Mouse (Mus musculus): Measurements from ENCODE around the gene Krtap1-4.
A peak's percentile ranks its signal among the peaks of the same experiment; 100 is the strongest.
"Not testable (repeated sequence)": the region's sequence is repeated elsewhere in the genome, so short reads cannot be mapped to it uniquely, and the experiment has no call there.

The Krtap1-4 gene

GRCm38 (mm10) chr11:99583245-99583704 is at the start of gene Krtap1-4:
TSS of gene Krtap1-4 (minus strand) at chr11:99583654.
- no peak for DNase-seq (ENCODE audit: extremely low spot score, low spot score)

DNA sequence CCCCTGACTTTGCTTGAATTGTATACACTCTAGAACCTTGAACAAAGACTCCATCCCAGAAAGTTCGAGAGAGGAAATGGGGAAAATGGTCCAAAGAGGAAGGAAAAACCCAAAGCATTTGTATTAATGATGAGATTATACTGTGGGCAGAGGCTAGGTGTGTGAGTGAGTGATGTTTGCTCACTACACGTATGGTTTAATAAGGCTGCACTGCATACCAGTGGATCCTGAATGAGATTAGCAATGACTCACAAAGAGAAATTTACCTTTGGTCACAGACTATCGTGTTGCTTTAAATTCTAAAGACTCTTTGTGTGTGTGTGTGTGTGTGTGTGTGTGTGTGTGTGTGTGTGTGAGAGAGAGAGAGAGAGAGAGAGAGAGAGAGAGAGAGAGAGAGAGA is 47.4 kb upstream of the Krtap1-4 start:
- DNase-seq (ENCODE audit: extremely low spot score, low spot score): no peak

- no peak for DNase-seq (ENCODE audit: extremely low spot score, low spot score)
Observed at GRCm38 (mm10) chr11:99628138-99628537, 44.7 kb upstream of the Krtap1-4 start, which contains the start of gene Krtap4-1. TSS of gene Krtap4-1 (minus strand) at chr11:99628238.

DNA sequence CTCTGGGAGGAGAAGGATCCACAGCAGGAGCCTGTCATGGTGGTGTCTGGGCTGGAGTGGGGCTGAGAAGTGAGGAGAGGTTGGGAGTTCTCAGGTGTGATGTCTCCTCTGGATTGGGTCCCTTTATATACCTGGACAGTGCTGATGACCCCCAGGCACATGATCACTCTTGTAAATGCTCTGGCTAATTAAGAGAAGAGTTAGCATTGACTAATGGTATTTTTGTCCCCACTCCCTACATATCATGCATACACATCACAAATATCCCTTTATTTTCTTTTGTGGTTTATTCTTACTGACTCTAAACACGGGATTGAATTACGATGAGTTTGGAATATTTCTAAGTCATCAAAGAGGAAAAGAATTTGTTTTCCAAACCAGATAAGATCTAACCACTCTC is 36.9 kb upstream of the Krtap1-4 start, which contains the start of gene Gm11562:
Gm11562 (minus strand) TSS at position 101 of the 400 bp plus-strand sequence.
- DNase-seq (ENCODE audit: extremely low spot score, low spot score): no peak

DNA sequence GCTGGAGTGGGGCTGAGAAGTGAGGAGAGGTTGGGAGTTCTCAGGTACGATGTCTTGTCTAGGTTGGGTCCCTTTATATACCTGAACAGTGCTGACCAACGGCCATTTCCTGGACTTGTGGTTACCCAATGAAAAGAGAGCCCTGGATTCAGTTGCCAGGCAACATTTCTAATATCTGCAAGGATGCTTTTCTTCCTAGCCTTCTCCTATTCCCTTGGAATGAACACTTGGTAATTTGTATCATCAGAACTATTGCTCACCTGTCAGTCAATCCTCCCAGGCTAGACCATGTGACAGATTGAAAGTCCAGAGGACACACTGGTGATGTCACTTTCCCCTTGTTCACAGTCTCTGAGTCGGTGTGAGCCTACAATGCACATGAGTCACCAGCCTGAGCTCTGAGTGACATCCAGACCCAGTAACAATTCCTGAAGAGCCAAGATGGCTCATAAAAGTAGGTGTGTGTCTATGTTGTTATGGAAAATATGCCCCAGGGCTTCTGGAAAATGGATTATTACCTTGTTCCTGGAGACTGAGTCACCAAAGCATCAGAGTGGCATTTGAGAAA is 31.4 kb upstream of the Krtap1-4 start, which contains the start of gene Krtap2-4:
Krtap2-4 (minus strand) TSS at position 51 of the 568 bp plus-strand sequence.
- DNase-seq (ENCODE audit: extremely low spot score, low spot score): no peak

GRCm38 (mm10) chr11:99610089-99610488 is 26.6 kb upstream of the Krtap1-4 start, which contains the start of gene Gm11937:
TSS of gene Gm11937 (minus strand) at chr11:99610189.
- not testable (repeated sequence) for DNase-seq (ENCODE audit: extremely low spot score, low spot score)

DNA sequence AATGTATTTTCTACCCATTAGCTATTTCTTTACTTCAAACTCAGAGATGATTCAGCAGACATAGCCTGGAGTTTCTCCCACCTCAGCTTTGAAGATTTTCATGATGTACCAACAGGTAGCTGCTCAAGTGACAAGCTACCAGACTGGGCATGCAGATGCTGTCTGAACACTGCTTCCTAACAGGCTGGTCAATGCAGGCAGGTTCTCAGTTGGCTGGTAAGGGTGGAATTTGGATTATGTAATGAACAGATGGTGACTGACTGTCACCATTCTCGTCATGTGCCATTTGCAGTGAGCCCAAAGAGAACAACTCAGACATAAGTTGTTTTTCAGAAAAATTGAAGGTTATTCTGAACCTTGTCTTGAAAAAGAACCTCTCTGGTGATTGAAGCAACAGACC is 25.7 kb upstream of the Krtap1-4 start:
- DNase-seq (ENCODE audit: extremely low spot score, low spot score): no peak

- not testable (repeated sequence) for DNase-seq (ENCODE audit: extremely low spot score, low spot score)
Observed at GRCm38 (mm10) chr11:99603208-99603607, 19.8 kb upstream of the Krtap1-4 start, which contains the start of gene Gm11938. TSS of gene Gm11938 (minus strand) at chr11:99603308.

DNA sequence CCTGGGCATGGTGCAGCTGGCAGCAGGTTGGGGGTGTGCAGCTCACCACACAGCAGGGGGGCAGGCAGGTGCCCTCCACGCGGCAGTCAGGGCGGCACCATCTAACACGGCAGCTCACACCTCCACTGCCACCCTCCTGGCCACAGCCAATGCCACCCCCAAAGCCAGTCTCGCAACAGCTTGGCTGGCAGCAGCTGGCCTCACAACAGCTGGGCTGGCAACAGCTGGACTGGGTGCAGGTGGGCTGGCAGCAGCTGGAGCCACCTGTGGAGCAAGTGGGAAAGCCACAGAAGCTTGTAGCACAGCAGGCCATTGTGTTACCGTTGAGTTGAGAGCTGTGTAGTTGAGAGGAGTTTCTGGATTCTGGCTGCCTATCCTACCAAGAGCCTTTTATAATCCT is 14.3 kb upstream of the Krtap1-4 start, which contains the start of gene Krtap9-3:
Krtap9-3 (minus strand) TSS at position 364 of the 400 bp plus-strand sequence.
- DNase-seq (ENCODE audit: extremely low spot score, low spot score): not testable (repeated sequence)

DNA sequence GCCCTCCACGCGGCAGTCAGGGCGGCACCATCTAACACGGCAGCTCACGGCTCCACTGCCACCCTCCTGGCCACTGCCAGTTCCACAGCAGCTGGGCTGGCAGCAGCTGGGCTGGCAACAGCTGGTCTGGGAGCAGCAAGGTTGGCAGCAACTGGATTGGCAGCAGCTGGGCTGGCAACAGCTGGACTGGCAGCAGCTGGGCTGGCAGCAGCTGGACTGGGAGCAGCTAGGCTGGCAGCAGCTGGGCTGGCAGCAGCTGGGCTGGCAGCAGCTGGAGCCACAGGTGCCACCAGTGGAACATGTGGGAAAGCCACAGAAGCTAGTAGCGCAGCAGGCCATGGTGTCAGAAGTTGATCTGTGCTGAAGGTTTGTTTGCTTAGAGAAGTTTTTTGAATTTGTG is 7.5 kb upstream of the Krtap1-4 start, which contains the start of gene Krtap1-3:
Krtap1-3 (minus strand) TSS at position 359 of the 400 bp plus-strand sequence.
- no peak for DNase-seq (ENCODE audit: extremely low spot score, low spot score)

DNA sequence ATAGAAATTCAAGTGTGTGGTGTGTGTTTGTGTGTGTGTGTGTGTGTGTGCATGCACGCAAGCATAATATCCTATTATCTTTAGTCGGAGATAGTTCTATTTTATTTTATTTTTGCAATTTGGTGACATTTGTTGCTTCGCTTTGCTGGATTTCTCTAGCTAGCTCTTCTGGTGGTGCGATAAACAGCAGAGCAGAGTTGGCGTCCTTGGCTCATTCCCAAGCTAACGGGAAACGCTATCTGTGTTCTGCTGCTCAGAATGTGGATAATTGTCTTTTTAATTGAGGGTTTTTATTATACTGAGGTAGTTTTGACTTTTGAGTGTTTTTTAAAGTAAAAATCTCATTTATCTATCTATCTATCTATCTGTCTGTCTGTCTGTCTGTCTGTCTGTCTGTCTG is 1.6 kb upstream of the Krtap1-4 start:
- DNase-seq (ENCODE audit: extremely low spot score, low spot score): no peak

GRCm38 (mm10) chr11:99581564-99581963 is 1.9 kb downstream of the Krtap1-4 start:
- no peak for DNase-seq (ENCODE audit: extremely low spot score, low spot score)

DNA sequence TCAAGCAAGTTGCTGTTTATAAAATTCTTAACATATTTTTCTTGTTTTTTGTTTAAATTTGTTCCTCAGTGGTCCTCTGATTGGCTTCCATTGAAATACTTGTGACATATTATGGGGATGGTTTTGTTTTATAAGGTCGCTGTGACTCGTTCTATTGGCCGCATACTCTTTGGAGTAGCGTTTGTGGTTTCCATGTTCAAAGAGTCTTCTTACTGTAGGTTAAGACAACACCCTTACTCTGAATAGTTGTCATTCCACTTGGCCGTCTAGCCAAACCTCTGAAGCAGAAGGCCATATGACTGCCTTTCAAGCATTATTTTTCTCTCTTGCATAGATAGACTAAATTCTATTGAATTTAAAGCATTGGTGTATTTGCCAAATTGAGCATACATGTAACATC is 2.4 kb downstream of the Krtap1-4 start:
- DNase-seq (ENCODE audit: extremely low spot score, low spot score): no peak

DNA sequence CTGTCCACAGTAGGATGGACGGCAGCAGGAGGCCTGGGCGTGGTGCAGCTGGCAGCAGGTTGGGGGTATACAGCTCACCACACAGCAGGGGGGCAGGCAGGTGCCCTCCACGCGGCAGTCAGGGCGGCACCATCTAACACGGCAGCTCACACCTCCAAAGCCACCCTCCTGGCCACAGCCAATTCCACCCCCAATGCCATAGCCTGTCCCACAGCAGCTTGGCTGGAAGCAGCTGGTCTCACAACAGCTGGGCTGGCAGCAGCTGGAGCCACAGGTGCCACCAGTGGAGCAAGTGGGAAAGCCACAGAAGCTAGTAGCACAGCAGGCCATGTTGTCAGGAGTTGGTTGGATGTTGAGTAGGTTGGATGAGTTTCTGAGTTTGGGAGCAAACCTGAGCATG is 2.8 kb downstream of the Krtap1-4 start, which contains the start of gene Krtap1-5:
Krtap1-5 (minus strand) TSS at position 381 of the 400 bp plus-strand sequence.
- no peak for DNase-seq (ENCODE audit: extremely low spot score, low spot score)

DNA sequence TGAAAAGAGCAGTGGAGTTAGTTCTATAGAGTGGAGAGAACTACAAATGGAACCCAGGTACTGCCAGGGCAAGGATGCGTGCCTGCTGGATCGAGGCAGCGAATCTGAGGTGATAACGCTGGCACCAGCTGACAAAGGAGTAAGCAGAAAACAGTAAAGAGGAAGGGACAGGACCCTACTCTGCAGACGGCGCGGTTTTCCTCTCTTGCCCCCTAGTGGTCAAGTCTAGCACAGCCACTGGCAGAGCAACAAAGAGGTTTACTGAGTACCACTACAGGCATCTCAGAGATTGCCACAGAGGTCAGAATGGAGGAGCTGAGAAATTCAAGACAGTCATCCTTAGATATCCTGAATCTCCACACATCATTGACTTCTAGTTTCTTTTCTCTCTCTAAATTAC is 9.3 kb downstream of the Krtap1-4 start:
- peak; percentile 80 for DNase-seq (ENCODE audit: extremely low spot score, low spot score)

- DNase-seq (ENCODE audit: extremely low spot score, low spot score): no peak
Observed at GRCm38 (mm10) chr11:99573164-99573563, 10.3 kb downstream of the Krtap1-4 start.

DNA sequence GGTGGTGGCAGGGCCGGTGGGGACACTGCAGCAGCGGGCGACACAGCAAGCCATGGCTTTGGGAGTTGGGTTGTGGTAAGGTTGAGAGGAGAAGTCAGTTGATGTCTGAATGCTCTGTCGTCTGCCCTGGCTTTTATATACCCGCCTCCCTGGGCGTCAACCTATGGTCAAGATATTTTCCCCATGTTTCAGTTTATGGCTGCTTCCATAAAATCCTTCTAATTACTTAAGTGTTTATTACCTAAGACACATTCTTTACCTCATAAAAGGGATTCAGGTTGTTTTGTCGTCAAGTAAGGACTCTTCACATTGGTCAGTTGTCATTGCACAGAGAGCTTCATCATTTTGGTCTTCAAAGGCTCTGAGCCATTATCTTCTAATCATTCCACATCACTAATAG is 16.9 kb downstream of the Krtap1-4 start, which contains the start of gene Krtap3-1:
Krtap3-1 (minus strand) TSS at position 101 of the 400 bp plus-strand sequence.
- no peak for DNase-seq (ENCODE audit: extremely low spot score, low spot score)

GRCm38 (mm10) chr11:99562580-99562979 is 20.9 kb downstream of the Krtap1-4 start:
- DNase-seq (ENCODE audit: extremely low spot score, low spot score): no peak

DNA sequence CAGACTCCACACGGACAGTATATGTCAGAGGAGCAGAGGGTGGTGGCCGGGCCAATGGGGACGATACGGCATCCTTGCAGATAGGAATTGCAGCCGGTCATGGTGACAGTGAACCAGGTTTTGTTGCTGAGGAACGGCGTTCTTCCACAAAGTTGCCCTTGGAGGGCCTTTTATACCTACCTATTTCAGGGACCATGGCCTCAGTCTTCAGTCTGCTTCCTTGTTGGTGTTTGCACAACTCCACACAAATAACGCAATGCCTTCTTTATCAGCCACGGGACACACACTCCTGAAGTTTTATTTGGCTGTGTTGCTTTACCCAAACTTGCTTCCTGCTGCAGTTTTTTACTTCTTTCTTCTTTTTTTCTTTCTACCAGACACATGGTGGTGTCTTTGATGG is 24.1 kb downstream of the Krtap1-4 start, which contains the start of gene Gm11939:
Gm11939 (minus strand) TSS at position 101 of the 400 bp plus-strand sequence.
- no peak for DNase-seq (ENCODE audit: extremely low spot score, low spot score)

DNA sequence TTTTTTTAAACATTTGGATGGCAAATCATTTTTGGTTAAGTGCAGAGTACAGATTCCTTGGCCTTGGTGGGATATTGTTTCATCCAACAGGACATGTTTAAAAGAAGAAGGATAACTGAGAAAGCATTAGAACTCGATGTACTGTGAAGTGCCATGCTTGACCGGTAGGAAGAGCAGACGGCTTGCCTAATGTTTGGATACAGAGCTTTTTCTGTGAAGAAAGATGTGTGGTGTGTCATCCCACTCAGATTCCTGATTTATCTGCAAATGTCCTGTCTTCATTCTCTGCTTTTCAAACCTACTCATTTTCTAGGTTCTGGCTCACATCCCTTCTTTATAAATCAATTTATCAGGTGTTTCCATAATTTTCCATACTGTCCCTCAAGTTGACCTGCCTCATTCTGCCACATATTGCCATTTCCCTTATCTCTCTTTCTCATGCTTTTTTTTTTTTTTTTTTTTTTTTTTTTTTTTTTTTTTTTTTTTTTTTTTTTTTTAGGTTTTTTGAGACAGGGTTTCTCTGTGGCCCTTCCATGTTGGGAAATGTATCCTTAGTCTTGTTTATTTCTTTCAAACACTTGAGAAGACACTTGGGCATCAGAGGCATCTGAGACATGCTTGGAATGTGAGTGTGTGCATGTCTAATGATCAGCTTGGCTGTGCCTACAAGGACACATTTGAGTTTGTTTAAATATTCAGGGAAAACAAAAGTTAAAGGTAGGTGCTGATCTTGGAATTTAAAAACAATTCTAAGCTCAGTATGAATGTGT is 25.3 kb downstream of the Krtap1-4 start:
- no peak for DNase-seq (ENCODE audit: extremely low spot score, low spot score)

- DNase-seq (ENCODE audit: extremely low spot score, low spot score): no peak
Observed at GRCm38 (mm10) chr11:99556753-99557152, 26.7 kb downstream of the Krtap1-4 start, which contains the start of gene Krtap3-2. TSS of gene Krtap3-2 (minus strand) at chr11:99556853.

DNA sequence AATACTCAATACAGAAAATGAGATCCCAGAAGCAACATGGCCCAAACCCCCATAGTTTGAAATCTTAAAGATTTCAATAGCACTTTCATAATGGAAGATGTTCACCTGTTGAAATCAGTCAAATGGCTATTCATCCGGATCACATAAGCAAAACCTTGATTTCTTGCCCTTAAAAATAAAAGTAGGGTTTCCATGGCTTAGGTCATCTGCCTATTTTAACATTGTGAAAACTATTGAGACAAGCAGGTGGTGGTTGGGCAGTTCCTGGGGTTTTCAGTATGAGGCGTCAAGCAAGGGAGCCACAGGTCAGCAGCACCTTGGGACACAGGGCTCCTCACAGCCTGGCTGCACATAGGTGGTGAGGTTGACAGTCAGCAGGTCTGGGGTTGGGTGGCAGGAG is 27.3 kb downstream of the Krtap1-4 start:
- DNase-seq (ENCODE audit: extremely low spot score, low spot score): no peak

All from neural tube, embryonic 10.5 days (tissue).